Mouse (Mus musculus) liver, embryonic 14.5 days (tissue): ENCODE data around the gene Thoc6.

Experiments
- CTCF ChIP-seq: IDR thresholded peaks from 2 replicates; pipeline ENCODE4 v1.5.1; 2016; ENCODE audit warnings: antibody characterized with exemption, low read depth, control low read depth
- EP300 ChIP-seq: IDR thresholded peaks from 2 replicates; pipeline ENCODE4 v1.6.1; 2016; ENCODE audit warnings: antibody characterized with exemption, low read depth

DNA sequence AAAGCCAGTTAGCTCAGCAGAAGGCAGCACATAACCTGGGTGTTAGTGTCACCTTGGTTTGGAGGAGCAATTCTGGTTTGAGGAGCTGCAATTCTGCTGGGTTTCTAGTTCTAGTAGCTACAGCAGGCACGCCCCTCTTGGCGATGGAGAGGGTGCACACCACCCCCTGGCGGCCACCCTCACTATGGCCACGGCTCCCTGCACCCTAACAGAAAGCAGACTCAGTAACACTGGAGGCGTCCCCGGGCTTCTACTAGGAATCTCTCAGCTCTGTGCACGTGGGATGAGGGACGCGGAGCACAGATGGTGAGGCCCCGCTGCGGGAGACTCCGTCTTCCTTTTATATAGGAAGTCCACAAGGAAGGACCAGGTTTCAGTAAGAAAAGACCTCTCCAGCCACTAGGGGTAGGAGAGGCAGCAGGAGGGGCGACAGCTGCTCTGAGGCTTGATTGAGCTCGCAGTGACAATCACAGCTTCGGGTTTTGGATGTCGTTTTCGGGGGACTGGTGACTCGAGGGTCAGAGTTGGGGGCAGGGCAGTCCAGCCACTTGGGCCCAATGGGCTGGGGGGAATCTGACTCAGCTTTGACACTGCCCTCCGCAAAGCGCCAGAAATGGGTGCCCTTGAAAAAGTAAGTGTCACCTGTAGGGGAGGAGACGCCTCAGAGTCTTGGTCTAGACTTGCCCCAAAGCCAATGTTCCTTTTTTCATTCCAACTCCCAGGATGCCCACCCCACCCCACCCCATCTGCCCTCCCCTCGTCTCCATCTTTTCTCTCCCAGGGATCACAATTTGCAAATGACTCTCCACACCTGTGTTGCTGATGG is 43.3 kb downstream of the Thoc6 start:
- peak; percentile 89 for TF ChIP-seq CTCF
- TF ChIP-seq EP300, result no peak
